Mouse (Mus musculus): ENCODE data around the gene Ppp2r5e.

Gene Ppp2r5e

GRCm38 (mm10) chr12:75577255-75577654 is 18.8 kb downstream of the Ppp2r5e start:
- no peak for DNase-seq (ENCODE audit: low spot score)

DNA sequence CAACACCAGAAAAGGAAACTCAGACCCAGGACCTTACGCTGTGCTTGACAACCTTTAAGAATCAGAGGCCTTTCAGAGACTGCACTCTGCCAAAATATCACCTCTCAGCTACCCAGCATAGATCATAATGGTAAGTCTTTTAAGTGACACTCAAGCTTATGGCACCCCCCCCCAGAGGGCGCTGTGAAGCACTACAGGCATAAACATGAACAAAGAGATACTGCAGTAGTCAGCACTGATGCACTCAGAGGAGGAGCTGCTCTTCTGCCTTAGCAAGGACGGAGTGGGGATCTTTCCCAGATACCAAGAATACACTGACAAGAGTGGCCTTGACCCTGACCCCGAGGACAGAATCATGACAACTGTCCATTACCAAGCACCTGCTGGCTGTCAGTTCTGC is 23.8 kb downstream of the Ppp2r5e start:
- DNase-seq (ENCODE audit: low spot score), result peak; percentile 18

DNA sequence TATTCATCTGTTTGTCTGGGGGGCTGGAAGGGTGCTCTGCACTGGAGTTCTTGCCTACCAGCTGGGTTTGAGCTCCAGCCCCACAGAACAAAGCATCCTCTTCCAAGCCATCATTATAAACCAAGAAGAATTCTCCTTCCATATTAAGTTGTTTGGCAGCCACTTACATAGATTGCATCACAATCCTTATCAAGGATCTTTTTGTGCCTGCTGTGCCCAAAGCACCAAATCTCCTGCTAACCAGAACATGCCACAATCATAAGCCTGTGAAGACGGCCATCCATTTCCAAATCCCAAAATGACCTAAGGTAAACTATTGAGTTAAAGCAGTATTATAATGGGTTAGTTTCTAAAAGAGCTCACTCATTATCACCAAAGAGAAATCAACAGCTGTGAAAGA is 25.9 kb downstream of the Ppp2r5e start:
- DNase-seq (ENCODE audit: low spot score), result no peak

DNA sequence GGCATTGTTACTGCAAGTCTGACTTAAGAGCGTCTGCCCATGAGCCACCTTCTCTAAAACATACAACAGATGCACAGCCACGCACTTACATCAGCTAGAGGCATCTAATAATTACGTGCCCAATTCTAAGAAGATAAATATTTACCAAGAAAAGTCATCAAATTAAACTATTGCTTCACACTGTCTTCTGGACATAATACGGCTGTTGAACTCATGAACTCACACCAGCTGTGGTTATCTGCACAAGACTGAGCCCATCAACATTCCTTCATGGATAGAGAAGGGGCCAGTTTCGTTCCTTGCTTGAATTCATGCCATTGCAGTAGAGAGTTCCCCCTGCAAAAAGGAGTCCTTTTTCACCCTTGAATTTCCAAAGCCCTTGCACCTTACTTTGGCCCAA is 28.3 kb downstream of the Ppp2r5e start:
- no peak for DNase-seq (ENCODE audit: low spot score)

- DNase-seq (ENCODE audit: low spot score), result no peak
Observed at GRCm38 (mm10) chr12:75565756-75566155, 30.3 kb downstream of the Ppp2r5e start.

DNA sequence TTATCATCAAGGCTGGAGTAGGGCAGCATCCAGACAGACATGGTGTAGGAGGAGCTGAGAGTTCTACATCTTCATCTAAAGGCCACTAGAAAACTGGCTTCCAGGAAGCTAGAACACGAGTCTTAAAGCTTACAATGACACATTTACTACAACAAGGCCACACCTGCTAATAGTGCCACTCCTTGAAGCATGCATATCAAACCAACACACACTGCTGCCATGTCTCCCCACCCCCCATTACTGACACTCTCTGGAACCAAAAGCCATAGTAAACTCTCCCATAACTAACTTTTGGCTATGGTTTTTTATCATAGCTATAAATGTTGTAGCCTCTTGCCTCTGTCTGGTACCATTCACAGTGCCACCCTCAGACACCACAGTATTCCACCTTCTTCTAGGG is 31.5 kb downstream of the Ppp2r5e start:
- no peak for DNase-seq (ENCODE audit: low spot score)

DNA sequence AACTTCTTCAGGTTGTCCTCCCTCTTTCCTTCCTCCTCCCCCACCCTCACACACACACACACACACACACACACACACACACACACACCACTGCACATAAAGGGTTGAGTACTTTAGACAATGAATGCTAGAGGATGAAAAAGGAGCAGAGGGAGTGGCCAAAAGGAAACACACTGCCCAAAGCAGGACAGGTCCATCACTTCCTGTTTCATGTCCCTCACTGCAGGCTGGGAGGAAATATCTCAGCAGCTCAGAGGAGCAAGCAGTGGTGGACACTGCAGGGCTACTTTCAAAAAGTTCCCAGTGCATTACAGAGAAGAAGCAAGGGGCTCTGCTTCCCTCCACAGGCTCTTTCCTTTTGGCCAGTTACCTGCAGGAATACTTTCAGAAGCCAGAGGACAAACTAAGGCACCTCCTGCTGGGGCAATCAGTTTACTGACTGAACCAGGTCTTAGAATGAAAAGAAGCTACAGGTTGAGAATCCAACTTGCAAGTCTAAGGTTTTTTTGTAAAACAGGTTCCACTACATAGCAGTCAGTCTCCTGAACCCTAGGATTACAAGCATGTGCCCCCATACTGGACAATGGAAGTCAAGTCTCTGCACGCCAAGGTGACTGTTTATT is 32.9 kb downstream of the Ppp2r5e start:
- no peak for DNase-seq (ENCODE audit: low spot score)

- no peak for DNase-seq (ENCODE audit: low spot score)
Observed at GRCm38 (mm10) chr12:75560681-75561387, 35.2 kb downstream of the Ppp2r5e start.

GRCm38 (mm10) chr12:75559196-75559595 is 36.8 kb downstream of the Ppp2r5e start:
- DNase-seq (ENCODE audit: low spot score), result no peak

DNA sequence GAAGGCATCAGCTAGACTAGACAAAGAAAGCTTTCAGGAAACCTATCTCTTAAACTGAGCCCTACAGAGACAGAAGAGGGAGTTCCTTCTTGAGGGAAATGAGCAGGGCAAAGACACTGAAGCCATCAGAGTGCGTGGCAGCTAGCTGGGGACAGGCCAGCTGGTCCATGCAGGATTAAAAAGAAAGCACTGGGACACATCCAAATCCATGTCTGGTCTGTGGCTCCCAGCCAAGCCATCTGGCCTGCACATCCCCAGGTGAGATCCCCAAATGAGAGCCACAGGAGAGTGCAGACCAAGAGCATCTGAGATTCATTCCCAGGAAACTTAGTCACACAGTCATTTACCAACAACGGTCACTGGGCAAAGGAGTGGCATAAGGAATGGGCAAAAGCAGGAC is 38.2 kb downstream of the Ppp2r5e start:
- peak; percentile 9 for DNase-seq (ENCODE audit: low spot score)

DNA sequence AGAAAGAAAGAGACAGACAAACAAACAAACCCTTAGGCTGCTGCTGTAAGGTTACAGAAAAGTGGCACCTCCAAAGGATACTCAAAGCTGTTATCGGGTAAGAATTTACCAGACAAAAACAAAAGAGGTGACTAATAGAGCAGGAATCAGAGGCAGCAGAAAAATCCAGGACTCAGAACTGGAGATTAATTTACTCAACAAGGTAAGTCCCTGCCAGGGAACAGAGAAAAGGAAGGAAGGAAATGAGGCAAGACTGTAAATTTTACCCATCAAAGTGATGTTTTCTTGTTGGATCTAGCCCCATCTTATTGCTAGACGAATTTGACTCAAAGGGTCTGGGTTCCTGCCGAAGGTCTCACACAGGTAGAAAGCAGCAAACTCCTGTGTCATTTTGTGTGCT is 41.0 kb downstream of the Ppp2r5e start:
- no peak for DNase-seq (ENCODE audit: low spot score)

GRCm38 (mm10) chr12:75552296-75552695 is 43.7 kb downstream of the Ppp2r5e start:
- DNase-seq (ENCODE audit: low spot score), result peak; percentile 85

- DNase-seq (ENCODE audit: low spot score), result no peak
Observed at GRCm38 (mm10) chr12:75551671-75552070, 44.4 kb downstream of the Ppp2r5e start.

DNA sequence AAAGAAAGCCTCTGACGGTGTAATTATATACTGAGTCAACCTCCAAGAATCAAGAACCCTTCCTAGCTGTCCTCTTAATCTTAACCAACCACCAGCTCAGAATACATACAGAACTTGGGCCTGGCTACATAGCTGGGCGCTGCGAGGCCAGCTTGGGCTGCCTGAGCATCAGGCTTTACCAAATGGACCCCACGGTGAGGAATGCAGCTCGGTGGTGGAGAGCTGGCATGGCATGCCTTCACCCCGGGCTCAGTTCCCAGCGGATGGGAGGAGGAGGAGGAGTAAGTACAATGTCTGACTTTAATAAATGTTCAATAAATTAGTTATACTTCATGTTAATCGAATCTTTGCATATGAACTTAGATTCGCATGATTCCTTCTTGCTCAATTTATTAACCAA is 47.0 kb downstream of the Ppp2r5e start:
- no peak for DNase-seq (ENCODE audit: low spot score)

GRCm38 (mm10) chr12:75547174-75547573 is 48.9 kb downstream of the Ppp2r5e start:
- no peak for DNase-seq (ENCODE audit: low spot score)

DNA sequence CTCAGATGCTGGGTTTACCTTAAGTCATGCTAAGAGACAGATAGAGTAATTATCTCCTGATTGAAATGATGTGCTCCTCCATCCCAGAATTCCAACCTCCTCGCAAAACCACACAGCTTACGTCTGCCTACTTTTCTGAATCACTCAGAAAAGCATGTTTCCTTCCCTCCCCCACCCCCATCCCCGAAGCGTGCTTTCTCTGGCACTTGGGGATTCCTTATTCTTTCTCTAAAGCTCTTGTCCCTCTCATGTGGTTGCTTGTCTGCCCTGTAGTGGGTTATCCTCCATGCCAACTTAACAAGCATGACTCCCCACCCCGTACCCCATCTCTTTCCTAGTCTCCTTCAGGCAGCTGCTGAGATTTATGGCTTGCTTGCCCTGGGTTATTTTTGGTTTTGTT is 49.8 kb downstream of the Ppp2r5e start:
- no peak for DNase-seq (ENCODE audit: low spot score)

GRCm38 (mm10) chr12:75545431-75545925 is 50.6 kb downstream of the Ppp2r5e start:
- DNase-seq (ENCODE audit: low spot score), result no peak

DNA sequence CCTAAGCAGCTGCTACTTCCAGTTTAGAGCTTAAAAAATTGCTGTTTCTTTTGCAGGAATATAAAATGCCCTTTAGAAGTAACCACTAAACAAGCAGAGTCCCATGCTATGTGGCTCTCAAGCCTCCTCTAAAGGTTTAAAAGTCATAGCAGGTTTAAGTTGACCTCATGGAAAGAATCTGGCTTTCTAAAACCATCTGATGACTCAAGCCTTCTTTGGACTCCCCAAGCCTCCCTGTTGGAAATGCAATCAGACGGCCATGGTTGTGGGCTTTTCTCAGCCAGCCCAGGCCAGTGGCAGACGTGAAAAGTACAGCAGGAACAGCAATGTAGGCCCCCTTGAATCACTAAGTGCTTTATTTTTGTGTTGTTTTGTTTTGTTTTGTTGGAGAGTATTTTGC is 51.4 kb downstream of the Ppp2r5e start:
- DNase-seq (ENCODE audit: low spot score), result no peak

GRCm38 (mm10) chr12:75544259-75544658 is 51.8 kb downstream of the Ppp2r5e start:
- DNase-seq (ENCODE audit: low spot score), result no peak

GRCm38 (mm10) chr12:75543346-75543745 is 52.7 kb downstream of the Ppp2r5e start:
- no peak for DNase-seq (ENCODE audit: low spot score)

GRCm38 (mm10) chr12:75540621-75541171 is 55.3 kb downstream of the Ppp2r5e start:
- DNase-seq (ENCODE audit: low spot score), result no peak

GRCm38 (mm10) chr12:75539228-75539627 is 56.8 kb downstream of the Ppp2r5e start:
- no peak for DNase-seq (ENCODE audit: low spot score)

DNA sequence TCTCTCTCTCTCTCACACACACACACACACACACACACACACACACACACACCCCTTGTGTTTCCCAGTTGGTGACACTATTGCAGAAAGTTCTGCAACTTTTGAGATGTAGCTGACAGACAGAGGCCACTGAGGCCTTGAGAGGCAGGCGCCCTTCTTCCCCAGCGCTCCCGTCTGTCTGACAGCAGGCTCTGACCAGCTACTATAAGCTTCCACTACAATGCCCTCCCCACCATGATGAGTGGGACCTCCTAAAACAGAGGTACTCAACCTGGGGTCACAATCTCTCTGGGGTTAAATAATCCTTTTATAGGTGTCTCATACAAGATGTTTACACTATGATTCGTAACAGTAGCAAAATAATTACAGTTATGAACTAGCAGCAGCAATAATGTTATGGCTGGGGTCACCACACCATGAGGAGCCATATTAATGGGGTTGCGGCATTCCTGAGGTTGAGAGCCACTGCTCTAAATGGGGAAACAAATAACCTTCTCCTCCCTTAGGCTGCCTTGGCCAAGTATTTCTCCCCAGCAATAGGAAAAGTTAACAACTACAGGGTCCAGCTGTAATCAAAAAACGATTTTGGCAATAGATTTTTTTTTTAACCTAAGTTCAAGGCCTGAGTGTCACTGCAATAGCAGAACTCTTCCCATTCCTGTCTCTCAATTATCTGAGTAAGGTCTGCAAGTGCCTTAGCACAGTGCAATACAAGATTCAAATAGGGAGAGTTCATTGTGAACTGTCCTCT is 58.2 kb downstream of the Ppp2r5e start:
- DNase-seq (ENCODE audit: low spot score), result no peak

All from adipocyte (in vitro differentiated cells).